Mouse (Mus musculus): Measurements from ENCODE around the gene Tecr. TPM values are rescaled to one million over a fixed set of nuclear protein-coding genes. Genes with fewer than 3 reads are reported as not detected.
"Not testable (repeated sequence)": the region's sequence is repeated elsewhere in the genome, so short reads cannot be mapped to it uniquely, and the experiment has no call there.

Gene Tecr
- polyA plus RNA-seq, 1 experiment from 2014 or later: 613 TPM

DNA sequence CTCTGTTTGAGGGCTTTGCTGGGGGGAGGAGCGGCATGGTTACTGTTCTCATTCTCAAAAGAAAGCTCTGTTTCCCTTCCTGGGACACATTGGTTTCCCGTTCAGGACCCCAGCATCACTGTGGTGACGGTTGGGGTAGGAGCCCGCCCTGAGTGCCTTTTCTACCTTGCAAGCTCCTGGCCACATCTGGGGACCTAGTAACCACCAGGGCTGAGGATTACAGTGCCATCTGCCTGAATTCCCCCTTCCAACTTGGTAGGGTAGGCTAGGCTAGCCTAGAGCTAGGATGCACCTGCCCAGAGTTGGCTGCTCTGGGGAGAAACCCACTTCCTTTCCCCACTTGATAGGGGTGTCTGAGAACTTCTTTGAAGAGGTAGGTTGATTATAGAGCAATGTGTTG lies 4.2 kb upstream of the Tecr start:
- no peak overlapping the region for H3K9ac ChIP-seq

DNA sequence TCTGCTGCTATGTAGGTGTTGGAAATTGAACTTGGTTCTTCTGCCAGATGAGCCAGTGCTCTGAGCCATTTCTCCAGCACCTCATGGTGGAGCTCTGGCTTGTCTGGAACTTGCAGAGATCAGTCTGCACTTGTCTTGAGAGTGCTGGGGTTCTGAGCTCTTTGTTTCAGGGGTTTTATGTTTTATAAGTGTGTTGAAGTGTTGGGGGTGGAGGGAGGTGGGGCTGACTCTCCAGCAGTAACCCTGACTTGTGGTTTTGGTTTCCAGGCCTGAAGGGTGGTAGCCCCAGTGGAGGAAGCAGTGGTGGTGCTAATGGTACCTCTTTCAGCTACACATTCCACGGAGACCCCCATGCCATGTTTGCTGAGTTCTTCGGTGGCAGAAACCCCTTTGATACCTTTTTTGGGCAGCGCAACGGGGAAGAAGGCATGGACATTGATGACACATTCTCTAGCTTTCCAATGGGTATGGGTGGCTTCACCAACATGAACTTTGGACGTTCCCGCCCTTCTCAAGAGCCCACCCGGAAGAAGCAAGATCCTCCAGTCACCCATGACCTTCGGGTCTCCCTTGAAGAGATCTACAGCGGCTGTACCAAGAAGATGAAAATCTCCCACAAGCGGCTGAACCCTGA lies 1.9 kb upstream of the Tecr start:
- H3K4me1 ChIP-seq: peaks cover 24% of the 10 kb centered on the region
- WGBS: 96% methylated on average over 10 of the region's 10 CpGs
- H3K27ac ChIP-seq: no peak overlapping the region
- H3K4me2 ChIP-seq: peak overlapping the region; percentile 90
- peaks cover 47% of the 10 kb centered on the region for H3K36me3 ChIP-seq (ENCODE audit: poor library complexity, severe bottlenecking)
- no peaks in the 10 kb centered on the region for H3K27me3 ChIP-seq
- ATAC-seq: no peak
- H3K4me3 ChIP-seq: peak overlapping the region; percentile 79
- peak overlapping the region; percentile 89 for H3K9ac ChIP-seq
- H3K9me3 ChIP-seq (replicated peaks): no peaks in the 10 kb centered on the region

More for the DNA sequence above, 4.2 kb upstream of the Tecr start:
- Histone ChIP-seq H3K4me1 (peaks cover 22% of the 10 kb centered on the region), H3K4me3 (no peak overlapping the region), H3K27me3 (no peaks in the 10 kb centered on the region), H3K27ac (no peak overlapping the region), H3K4me2 (no peak overlapping the region), H3K36me3 (ENCODE audit: poor library complexity, severe bottlenecking) (peaks cover 47% of the 10 kb centered on the region), H3K9me3 (replicated peaks) (no peaks in the 10 kb centered on the region)
- no peak for ATAC-seq
- WGBS: 96% methylated on average over 4 of the region's 4 CpGs

DNA sequence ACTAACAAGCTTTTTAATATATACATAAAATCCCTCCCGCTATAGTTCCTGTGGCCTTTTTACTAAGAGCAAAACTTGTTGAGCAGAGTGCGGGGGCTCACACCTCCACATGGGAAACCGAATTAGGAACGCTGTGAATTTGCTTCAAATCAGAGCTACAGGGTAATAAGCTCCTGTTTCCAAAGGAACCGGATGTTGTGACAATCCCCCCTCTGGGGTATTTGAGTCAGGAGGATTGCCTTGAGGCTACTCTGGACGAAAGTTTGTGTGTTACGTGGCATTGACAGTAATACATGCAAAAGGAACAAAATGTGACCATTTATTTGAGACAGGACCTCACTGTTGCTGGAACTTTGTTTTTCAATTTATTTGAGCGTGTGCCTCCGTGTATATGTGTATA lies 1.3 kb upstream of the Tecr start:
- Histone ChIP-seq H3K27ac (peak overlapping the region; percentile 97; the same call in 1 of the 2 replicates), H3K9ac (peak overlapping the region; percentile 89), H3K36me3 (ENCODE audit: poor library complexity, severe bottlenecking) (peaks cover 43% of the 10 kb centered on the region), H3K4me1 (peaks cover 24% of the 10 kb centered on the region), H3K9me3 (replicated peaks) (no peaks in the 10 kb centered on the region), H3K4me2 (peak overlapping the region; percentile 90), H3K4me3 (peak overlapping the region; percentile 79), H3K27me3 (no peaks in the 10 kb centered on the region)
- no peak for ATAC-seq
- WGBS: 36% methylated on average over 9 of the region's 9 CpGs

DNA sequence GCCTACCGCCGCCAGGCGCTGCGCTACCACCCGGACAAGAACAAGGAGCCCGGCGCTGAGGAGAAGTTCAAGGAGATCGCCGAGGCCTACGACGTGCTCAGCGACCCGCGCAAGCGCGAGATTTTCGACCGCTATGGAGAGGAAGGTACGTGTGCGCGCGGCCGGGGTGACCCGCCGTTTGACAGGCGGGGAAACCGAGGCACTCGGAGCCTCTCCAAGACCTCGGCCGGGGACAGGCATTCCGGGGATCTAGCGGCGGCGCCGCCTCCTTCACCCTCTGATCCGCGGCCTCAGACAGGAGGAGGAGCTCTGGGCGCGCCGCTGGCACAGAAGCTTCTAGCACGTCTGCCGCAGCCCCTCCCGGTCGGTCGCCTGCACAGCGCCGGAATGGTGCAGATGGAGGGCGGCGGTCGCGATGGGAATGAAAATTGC lies 643 bp upstream of the Tecr start:
- Histone ChIP-seq H3K36me3 (ENCODE audit: poor library complexity, severe bottlenecking) (peaks cover 37% of the 10 kb centered on the region), H3K4me2 (peak overlapping the region; percentile 90), H3K4me1 (peaks cover 24% of the 10 kb centered on the region), H3K27ac (peak overlapping the region; percentile 97), H3K27me3 (no peaks in the 10 kb centered on the region), H3K9ac (peak overlapping the region; percentile 89), H3K9me3 (replicated peaks) (no peaks in the 10 kb centered on the region), H3K4me3 (peak overlapping the region; percentile 79)
- WGBS: under 1% methylated on average over 49 of the region's 51 CpGs
- peak; percentile 73 for ATAC-seq

DNA sequence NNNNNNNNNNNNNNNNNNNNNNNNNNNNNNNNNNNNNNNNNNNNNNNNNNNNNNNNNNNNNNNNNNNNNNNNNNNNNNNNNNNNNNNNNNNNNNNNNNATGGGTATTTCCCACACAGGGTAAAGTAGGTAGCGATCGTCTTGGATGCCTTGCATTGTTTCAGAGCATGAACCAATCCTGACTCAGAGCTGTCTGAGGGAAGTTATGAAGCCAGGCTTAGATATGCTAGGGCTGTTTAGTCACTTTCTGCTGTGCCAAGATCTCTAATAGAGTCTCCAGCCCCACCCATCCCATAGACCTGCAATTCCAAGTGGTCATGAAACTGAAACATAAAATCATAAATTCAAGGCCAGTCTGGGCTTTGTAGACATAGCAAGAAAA lies 5.1 kb downstream of the Tecr start:
- Histone ChIP-seq H3K9ac (no peak overlapping the region), H3K27me3 (peaks cover 6% of the 10 kb centered on the region; the same call in 1 of the 2 replicates), H3K27ac (no peak overlapping the region), H3K36me3 (ENCODE audit: poor library complexity, severe bottlenecking) (no peaks in the 10 kb centered on the region), H3K4me2 (no peak overlapping the region), H3K4me1 (peaks cover 7% of the 10 kb centered on the region), H3K4me3 (no peak overlapping the region), H3K9me3 (replicated peaks) (no peaks in the 10 kb centered on the region)
- 86% methylated on average over 2 of the region's 2 CpGs for WGBS
- ATAC-seq: no peak

DNA sequence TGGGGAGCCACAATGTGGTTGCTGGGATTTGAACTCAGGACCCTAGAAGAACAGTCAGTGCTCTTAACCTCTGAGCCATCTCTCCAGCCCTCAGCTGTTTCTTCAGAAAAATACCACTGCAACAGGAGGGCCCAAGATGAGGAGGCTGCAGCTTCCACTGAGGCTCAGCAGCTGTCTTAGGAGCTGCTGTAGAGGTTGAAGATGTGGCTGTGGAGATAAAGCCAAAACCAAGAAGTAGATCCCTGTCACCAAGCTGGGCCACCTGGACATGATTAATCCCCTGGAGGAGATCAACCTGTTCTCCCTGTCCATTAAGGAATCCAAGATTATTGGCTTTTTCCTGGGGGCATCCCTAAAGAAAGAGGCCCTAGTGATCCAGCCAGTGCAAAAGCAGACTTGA lies 8.0 kb downstream of the Tecr start:
- H3K9me3 ChIP-seq (replicated peaks): no peaks in the 10 kb centered on the region
- no peaks in the 10 kb centered on the region; the same call in 1 of the 2 replicates for H3K4me1 ChIP-seq
- ATAC-seq: no peak
- no peaks in the 10 kb centered on the region for H3K36me3 ChIP-seq (ENCODE audit: poor library complexity, severe bottlenecking)
- no peak overlapping the region for H3K27ac ChIP-seq
- no peak overlapping the region for H3K4me2 ChIP-seq
- no peak overlapping the region for H3K4me3 ChIP-seq
- H3K27me3 ChIP-seq: peaks cover 6% of the 10 kb centered on the region; the same call in 1 of the 2 replicates
- H3K9ac ChIP-seq: no peak overlapping the region

DNA sequence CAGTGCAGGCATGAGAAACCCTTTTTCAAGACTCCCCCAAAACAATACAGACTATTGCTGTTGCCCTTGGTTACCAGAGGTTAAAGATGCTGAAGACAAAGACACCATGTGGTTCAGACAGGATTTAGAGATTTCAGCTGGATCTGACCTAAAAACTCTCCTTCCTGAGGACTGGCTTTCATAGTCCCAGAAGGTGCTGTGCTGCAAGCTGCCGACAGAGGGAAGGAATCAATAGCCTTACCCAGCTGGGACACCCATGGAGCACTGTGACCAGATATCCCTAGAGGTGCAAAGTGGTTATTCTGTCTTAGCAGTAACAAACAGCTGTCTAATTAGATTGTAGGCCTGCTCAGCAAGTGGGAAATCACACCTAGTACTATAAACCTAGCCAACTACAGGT lies 9.6 kb downstream of the Tecr start:
- H3K9ac ChIP-seq: no peak overlapping the region
- H3K36me3 ChIP-seq (ENCODE audit: poor library complexity, severe bottlenecking): no peaks in the 10 kb centered on the region
- H3K27ac ChIP-seq: no peak overlapping the region
- H3K4me1 ChIP-seq: peaks cover 4% of the 10 kb centered on the region
- no peaks in the 10 kb centered on the region for H3K9me3 ChIP-seq (replicated peaks)
- 6% methylated on average over 1 of the region's 1 CpGs for WGBS
- H3K4me3 ChIP-seq: no peak overlapping the region
- H3K27me3 ChIP-seq: peaks cover 6% of the 10 kb centered on the region; the same call in 1 of the 2 replicates
- ATAC-seq: no peak
- H3K4me2 ChIP-seq: no peak overlapping the region

DNA sequence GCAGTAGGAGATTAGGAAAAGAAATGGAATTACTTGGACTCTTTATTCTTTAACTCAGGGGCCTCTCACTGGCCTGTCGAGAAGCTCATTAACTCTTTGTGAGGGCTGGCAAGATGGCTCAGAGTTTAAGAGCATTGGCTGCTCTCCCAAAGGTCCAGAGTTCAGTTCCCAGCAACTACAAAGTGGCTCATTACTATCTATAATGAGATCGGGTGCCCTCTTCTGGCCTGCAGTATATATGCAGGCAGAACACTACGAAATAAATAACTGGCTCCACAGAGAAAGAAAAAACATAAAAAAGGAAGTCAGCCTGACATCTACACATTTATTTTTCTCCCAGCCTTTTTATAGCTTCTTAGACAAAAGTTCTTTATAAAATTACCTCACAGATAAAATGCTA lies 11.4 kb downstream of the Tecr start:
- Histone ChIP-seq H3K4me3 (no peak overlapping the region), H3K9ac (no peak overlapping the region), H3K4me2 (no peak overlapping the region), H3K4me1 (peaks cover 22% of the 10 kb centered on the region), H3K27ac (no peak overlapping the region), H3K27me3 (no peaks in the 10 kb centered on the region), H3K36me3 (ENCODE audit: poor library complexity, severe bottlenecking) (peaks cover 5% of the 10 kb centered on the region; the same call in 1 of the 2 replicates), H3K9me3 (replicated peaks) (no peaks in the 10 kb centered on the region)
- 12% methylated on average over 3 of the region's 3 CpGs for WGBS
- no peak for ATAC-seq

DNA sequence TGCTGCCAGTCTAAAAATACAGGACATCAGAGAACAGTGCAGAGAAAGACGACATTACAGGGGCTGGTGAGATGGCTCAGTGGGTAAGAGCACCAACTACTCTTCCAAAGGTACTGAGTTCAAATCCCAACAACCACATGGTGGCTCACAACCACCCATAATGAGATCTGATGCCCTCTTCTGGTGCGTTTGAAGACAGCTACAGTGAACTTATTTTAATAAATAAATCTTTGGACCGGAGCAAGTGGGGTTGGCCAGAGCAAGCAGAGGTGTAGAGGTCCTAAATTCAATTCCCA lies 12.8 kb downstream of the Tecr start:
- not testable (repeated sequence) for ATAC-seq; H3K36me3 ChIP-seq (ENCODE audit: poor library complexity, severe bottlenecking); H3K9me3 ChIP-seq (replicated peaks); H3K27me3 ChIP-seq
- peak overlapping the region; percentile 61 for H3K9ac ChIP-seq
- WGBS: 67% methylated on average over 3 of the region's 3 CpGs
- H3K4me2 ChIP-seq: peak overlapping the region; percentile 61
- H3K4me3 ChIP-seq: peak overlapping the region; percentile 92
- peaks cover 34% of the 10 kb centered on the region for H3K4me1 ChIP-seq
- H3K27ac ChIP-seq: peak overlapping the region; percentile 86

DNA sequence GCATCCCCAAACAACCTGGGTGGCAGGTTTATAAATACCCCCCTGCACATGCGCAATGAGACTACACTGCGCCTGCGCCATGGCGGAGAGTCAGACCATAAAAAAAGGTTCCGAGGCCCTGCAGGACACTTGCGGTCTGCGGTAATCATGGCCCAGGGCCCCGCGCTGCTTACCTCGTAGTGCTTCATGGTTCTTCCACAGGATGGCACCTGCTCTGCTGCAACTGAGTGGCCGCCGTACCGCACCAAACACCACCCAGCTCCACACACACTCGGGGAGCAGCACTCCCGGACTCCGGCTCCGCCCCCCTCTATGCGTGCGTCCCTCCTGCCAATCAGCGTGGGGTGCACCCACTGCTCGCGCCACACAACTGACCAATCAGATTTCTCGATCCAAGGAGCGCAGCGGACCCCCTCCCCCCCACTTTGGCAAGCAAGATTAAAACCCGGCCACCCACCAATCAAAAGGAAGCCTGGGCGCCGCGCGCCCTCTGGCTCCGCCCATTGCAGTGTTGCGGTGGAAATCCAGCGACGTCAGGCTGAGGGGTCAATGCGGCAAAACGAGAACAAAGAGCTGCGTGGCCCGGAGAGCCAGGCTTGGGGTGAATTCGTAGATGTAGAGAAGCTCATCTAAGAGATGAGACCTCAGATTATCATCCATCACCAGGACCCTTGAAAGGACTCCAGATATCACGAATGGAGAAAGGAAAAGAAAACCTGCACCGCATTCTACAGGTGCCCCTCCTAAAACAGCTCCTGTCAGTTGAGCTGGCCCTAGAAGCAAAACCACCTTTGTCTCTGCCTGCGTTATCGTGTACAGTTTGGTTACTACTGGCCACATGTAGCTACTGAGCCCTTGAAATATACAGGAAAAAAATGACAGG lies 13.4 kb downstream of the Tecr start:
- Histone ChIP-seq H3K4me2 (peak overlapping the region; percentile 91), H3K9ac (peak overlapping the region; percentile 95), H3K4me3 (peak overlapping the region; percentile 92), H3K36me3 (ENCODE audit: poor library complexity, severe bottlenecking) (peaks cover 7% of the 10 kb centered on the region; the same call in 1 of the 2 replicates), H3K9me3 (replicated peaks) (no peaks in the 10 kb centered on the region), H3K27me3 (no peaks in the 10 kb centered on the region), H3K4me1 (peaks cover 38% of the 10 kb centered on the region), H3K27ac (peak overlapping the region; percentile 91)
- ATAC-seq: peak; percentile 98
- WGBS: under 1% methylated on average over 43 of the region's 43 CpGs

DNA sequence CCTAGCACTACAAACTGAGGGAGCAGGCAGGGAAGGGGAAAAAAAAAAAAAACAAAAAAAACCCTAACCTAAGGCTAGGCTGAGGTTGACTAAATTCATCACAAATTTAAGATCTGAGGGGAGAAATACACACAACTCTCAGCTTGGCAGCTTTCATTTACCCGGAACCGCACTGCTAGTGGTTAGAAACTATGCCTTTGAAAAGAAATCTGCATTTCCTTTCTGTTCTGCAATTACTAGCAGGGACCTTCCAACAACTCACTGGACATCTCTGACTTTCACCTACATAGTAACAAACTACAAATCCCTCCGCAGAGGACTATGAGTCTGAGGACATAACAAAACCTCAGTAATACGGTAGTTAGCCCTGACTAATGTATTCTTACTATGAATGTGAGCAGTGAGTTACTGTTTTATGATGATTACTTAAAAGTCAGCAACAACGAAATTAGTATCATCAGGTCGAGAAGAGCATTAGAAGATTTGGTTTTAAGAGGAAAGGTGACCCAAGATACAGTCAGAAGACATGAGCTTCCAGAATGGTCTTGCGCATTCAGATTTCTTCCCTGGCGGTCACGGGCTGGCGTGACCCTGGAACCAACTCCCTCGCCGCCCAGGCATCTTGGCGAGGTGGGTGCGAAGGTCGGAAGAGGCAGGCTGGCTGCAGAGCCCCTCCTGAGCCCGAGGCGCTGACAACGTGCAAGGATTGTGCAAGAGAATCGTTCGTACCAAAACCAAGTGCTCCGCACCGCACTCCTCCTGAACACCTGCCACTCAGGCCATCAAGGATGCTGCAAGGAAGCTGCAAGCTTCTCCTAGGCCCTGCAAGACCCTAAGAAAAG lies 14.2 kb downstream of the Tecr start:
- H3K9me3 ChIP-seq (replicated peaks): no peaks in the 10 kb centered on the region
- 3% methylated on average over 22 of the region's 22 CpGs for WGBS
- H3K4me3 ChIP-seq: peak overlapping the region; percentile 92
- H3K4me2 ChIP-seq: peak overlapping the region; percentile 91
- peak overlapping the region; percentile 95 for H3K9ac ChIP-seq
- no peaks in the 10 kb centered on the region for H3K27me3 ChIP-seq
- ATAC-seq: no peak
- H3K36me3 ChIP-seq (ENCODE audit: poor library complexity, severe bottlenecking): peaks cover 7% of the 10 kb centered on the region; the same call in 1 of the 2 replicates
- peaks cover 38% of the 10 kb centered on the region for H3K4me1 ChIP-seq
- H3K27ac ChIP-seq: peak overlapping the region; percentile 91

DNA sequence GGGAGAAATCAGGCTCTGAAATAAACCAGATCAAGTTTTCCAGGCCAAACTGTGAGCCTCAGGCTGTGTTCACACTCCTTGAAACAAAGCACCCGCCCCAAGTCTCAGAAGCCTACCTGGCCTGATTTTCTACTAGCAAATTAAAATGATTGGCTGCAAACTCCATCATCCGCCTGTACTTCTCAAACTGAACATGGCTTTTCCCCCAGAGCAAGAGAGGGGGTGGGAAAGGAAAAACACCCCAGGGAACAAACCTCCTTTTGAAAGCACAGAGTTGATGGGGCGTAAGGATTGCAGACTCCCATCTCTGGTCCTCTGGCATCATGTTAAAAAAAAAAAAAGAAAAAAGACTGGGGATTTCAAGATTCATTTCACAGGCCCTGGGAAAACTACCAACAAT lies 15.1 kb downstream of the Tecr start:
- Histone ChIP-seq H3K4me1 (peaks cover 46% of the 10 kb centered on the region), H3K9me3 (replicated peaks) (no peaks in the 10 kb centered on the region), H3K27me3 (no peaks in the 10 kb centered on the region), H3K4me2 (peak overlapping the region; percentile 91), H3K9ac (peak overlapping the region; percentile 95), H3K27ac (no peak overlapping the region), H3K36me3 (ENCODE audit: poor library complexity, severe bottlenecking) (peaks cover 14% of the 10 kb centered on the region; the same call in 1 of the 2 replicates), H3K4me3 (peak overlapping the region; percentile 92)
- WGBS: 55% methylated on average over 3 of the region's 3 CpGs
- ATAC-seq: no peak

Measured in forebrain, embryonic 13.5 days (tissue).